Mouse (Mus musculus) cortical plate, adult 2 months (tissue): ENCODE measurements around the gene Myh15.

Experiments
- CTCF ChIP-seq: fragments of 200-500 bp; IDR thresholded peaks from 2 replicates; pipeline ENCODE4 v1.5.1; 2011; ENCODE audit warnings: mild to moderate bottlenecking, control low read depth, low read length; ENCODE audit not compliant: insufficient read depth; ENCODE audit errors: extremely low read depth
- POLR2A ChIP-seq: fragments of 200-500 bp; IDR thresholded peaks from 2 replicates; pipeline ENCODE4 v1.6.1; 2011; ENCODE audit warnings: mild to moderate bottlenecking, low read length, control low read depth; ENCODE audit not compliant: insufficient read depth; ENCODE audit errors: extremely low read depth

GRCm38 (mm10) chr16:49057186-49057585 is at the start of gene Myh15:
- TF ChIP-seq CTCF (no peak), POLR2A (no peak)
